In the genomic region with DNA sequence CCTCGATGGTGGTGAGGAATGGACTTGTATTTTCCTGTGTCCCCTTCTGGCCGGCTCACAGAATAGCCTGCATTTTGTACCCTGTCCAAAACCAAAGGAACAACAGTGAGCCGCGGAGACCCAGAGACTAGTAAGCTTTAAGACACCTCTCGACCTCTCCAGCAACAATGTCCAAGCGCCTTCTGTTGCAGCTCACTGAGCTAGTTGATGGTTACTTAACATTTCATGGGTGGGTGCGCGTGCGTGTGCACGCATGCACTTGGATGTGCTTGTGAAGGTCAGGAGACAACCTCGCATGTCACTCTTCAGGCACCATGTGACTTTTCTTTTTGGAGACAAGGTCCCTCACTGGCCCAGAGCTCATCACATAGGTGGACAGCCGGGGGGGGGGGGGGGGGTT, we compare ENCODE assay signal across 14 mouse cellular contexts. TPM values are rescaled to one million over a fixed set of nuclear protein-coding genes. Genes with fewer than 3 reads are reported as not detected.
DNase-seq lines count a peak whose midpoint lies in the region; ATAC-seq lines count a peak whose summit lies in the region.
"Had no signal": no experiment of that assay in that cellular context is flagged by ENCODE, and none has a peak within 500 bp of the region (broad histone marks: within the 10 kb centered on the region; RNA-seq: fewer than 3 reads in every experiment).

No protein-coding gene starts in this region.

- DNase-seq in adrenal gland, adult 18-20 months (ENCODE audit: low spot score in 2 of 2), result peak; percentile 2 to 15
- no peak for DNase-seq in adrenal gland, postnatal 4 days (ENCODE audit: low spot score in 2 of 2)
- DNase-seq in heart, adult 11 months, result peak; percentile 84
- no peak for DNase-seq in heart, postnatal 36 days
- DNase-seq in midbrain, embryonic 11.5 days (ENCODE audit: low spot score, missing footprints), result peak; percentile 19
- peak; percentile 0 to 1 for DNase-seq in layer of hippocampus, postnatal 36 days
- DNase-seq in ovary, postnatal 14 days (ENCODE audit: low spot score), result no peak
- DNase-seq: liver, postnatal 0 days had no signal

- no peaks in the 10 kb centered on the region for H3K9me3 ChIP-seq in midbrain, embryonic 11.5 days (ENCODE audit: control insufficient read depth, low read length)
- no peaks in the 10 kb centered on the region for H3K9me3 ChIP-seq in midbrain, embryonic 16.5 days (replicated peaks; ENCODE audit: control insufficient read depth, low read length, poor library complexity, severe bottlenecking)
- H3K9me3 ChIP-seq: heart, embryonic 15.5 days; limb, embryonic 13.5 days had no signal

- 92% methylated on average over 12 of the region's 12 CpGs for WGBS in midbrain, embryonic 11.5 days
- WGBS in midbrain, embryonic 16.5 days, result 94% methylated on average over 12 of the region's 12 CpGs

- peaks cover 4% of the 10 kb centered on the region for H3K4me1 ChIP-seq in midbrain, embryonic 11.5 days (ENCODE audit: control insufficient read depth, insufficient read depth, low read length)
- H3K4me1 ChIP-seq in midbrain, embryonic 16.5 days (ENCODE audit: control insufficient read depth, insufficient read depth, low read length), result no peaks in the 10 kb centered on the region; the same call in 1 of the 2 replicates

- no peak overlapping the region for H3K9ac ChIP-seq in midbrain, embryonic 11.5 days (ENCODE audit: low read length)
- H3K9ac ChIP-seq in midbrain, embryonic 16.5 days (ENCODE audit: low read depth, low read length), result no peak overlapping the region
- H3K9ac ChIP-seq: heart, embryonic 15.5 days; limb, embryonic 13.5 days; liver, postnatal 0 days had no signal

- no peak overlapping the region for H3K4me3 ChIP-seq in midbrain, embryonic 11.5 days (ENCODE audit: low read depth, low read length)
- H3K4me3 ChIP-seq in midbrain, embryonic 16.5 days (ENCODE audit: low read depth, low read length), result no peak overlapping the region
- H3K4me3 ChIP-seq: heart, embryonic 15.5 days; limb, embryonic 13.5 days had no signal

- no peak overlapping the region for H3K27ac ChIP-seq in midbrain, embryonic 11.5 days (ENCODE audit: low read depth, low read length)
- H3K27ac ChIP-seq in midbrain, embryonic 16.5 days (ENCODE audit: low read length), result no peak overlapping the region
- H3K27ac ChIP-seq: heart, embryonic 15.5 days; hindbrain, postnatal 0 days; limb, embryonic 13.5 days had no signal

- H3K36me3 ChIP-seq in midbrain, embryonic 11.5 days (ENCODE audit: control insufficient read depth, insufficient read depth, low read length), result peaks cover 5% of the 10 kb centered on the region; the same call in 1 of the 2 replicates
- H3K36me3 ChIP-seq in midbrain, embryonic 16.5 days (ENCODE audit: control insufficient read depth, insufficient read depth, low read length), result peaks cover 16% of the 10 kb centered on the region; the same call in 1 of the 2 replicates

- no peaks in the 10 kb centered on the region for H3K27me3 ChIP-seq in midbrain, embryonic 11.5 days (ENCODE audit: control insufficient read depth, insufficient read depth, low read length)
- H3K27me3 ChIP-seq in midbrain, embryonic 16.5 days (ENCODE audit: control insufficient read depth, insufficient read depth, low read depth, low read length), result no peaks in the 10 kb centered on the region
- H3K27me3 ChIP-seq: heart, embryonic 15.5 days; limb, embryonic 13.5 days; Patski had no signal

- ATAC-seq in midbrain, embryonic 11.5 days (ENCODE audit: low FRiP score), result no peak
- no peak for ATAC-seq in midbrain, embryonic 16.5 days
- ATAC-seq: forebrain, embryonic 14.5 days; hindbrain, postnatal 0 days; liver, postnatal 0 days; Patski had no signal

- intact Hi-C loops in heart, postnatal 36 days (cut with DNase I), result no loop called here

- H3K4me2 ChIP-seq in midbrain, embryonic 11.5 days, result no peak overlapping the region
- H3K4me2 ChIP-seq in midbrain, embryonic 16.5 days (ENCODE audit: low read length), result no peak overlapping the region
- H3K4me2 ChIP-seq: heart, embryonic 15.5 days; limb, embryonic 13.5 days had no signal

RNA-seq across cellular contexts. Expression of gene B4galt5, which starts 47.0 kb away (rescaled TPM):
- total RNA-seq in adrenal gland, adult 18-20 months (2021), result 100 to 1,000 TPM in 1 of 2 experiments, 10 to 100 TPM in 1; 74.7 to 123 TPM
- total RNA-seq in adrenal gland, postnatal 4 days (2021), result 100 to 1,000 TPM in 1 of 2 experiments, 10 to 100 TPM in 1; 86.1 to 102 TPM
- 10 to 100 TPM in 1 of 2 experiments, 1 to 10 TPM in 1; 10.0 to 13.5 TPM for total RNA-seq in heart, postnatal 36 days (2021)
- 15.0 and 19.8 TPM in 2 replicates for polyA plus RNA-seq in midbrain, embryonic 11.5 days (2014; fragmentation: Nextera tagmentation; extraction: Ambion mirVana)
- polyA plus RNA-seq in midbrain, embryonic 16.5 days (2015; fragmentation: Nextera tagmentation; extraction: Ambion mirVana), result 16.6 and 18.1 TPM in 2 replicates
- total RNA-seq in layer of hippocampus, postnatal 36 days (2021), result 10 to 100 TPM; 44.2 to 49.7 TPM

Comparison
In these comparisons a context has a peak if more than half of its experiments do, and no peak if none do; other contexts are left out.
1. DNase-seq: peak in adrenal gland, adult 18-20 months (2 of 2), heart, adult 11 months (single experiment), midbrain, embryonic 11.5 days (single experiment) and layer of hippocampus, postnatal 36 days (2 of 2); none in adrenal gland, postnatal 4 days (0 of 2), heart, postnatal 36 days (0 of 2) and ovary, postnatal 14 days (single experiment).